Mouse (Mus musculus) embryo, embryonic 10 days (tissue): ENCODE measurements around the gene Nfix.
A peak's percentile ranks its signal among the peaks of the same experiment; 100 is the strongest.
"Not testable (repeated sequence)": the region's sequence is repeated elsewhere in the genome, so short reads cannot be mapped to it uniquely, and the experiment has no call there.

Experiments used
- DNase-seq: peaks from one replicate; pipeline ENCODE4 v3.0.0-alpha.2; 2015; ENCODE audit warnings: low spot score

Nfix gene

GRCm38 (mm10) chr8:84832759-84833742 lies 32.9 kb upstream of the Nfix start:
- no peak for DNase-seq

- DNase-seq, result peak; percentile 78
Observed at GRCm38 (mm10) chr8:84832034-84832717, 32.0 kb upstream of the Nfix start.

- DNase-seq, result no peak
Observed at GRCm38 (mm10) chr8:84831490-84831889, 31.3 kb upstream of the Nfix start, which contains the start of gene Gadd45gip1. Gene Gadd45gip1 (plus strand): TSS chr8:84831522.

- DNase-seq, result not testable (repeated sequence)
Observed at GRCm38 (mm10) chr8:84826518-84826917, 26.4 kb upstream of the Nfix start.

GRCm38 (mm10) chr8:84825636-84826035 lies 25.5 kb upstream of the Nfix start:
- no peak for DNase-seq

- peak; percentile 88 for DNase-seq
Observed at GRCm38 (mm10) chr8:84823653-84824052, 23.5 kb upstream of the Nfix start.

GRCm38 (mm10) chr8:84822723-84823122 lies 22.6 kb upstream of the Nfix start, which contains the start of gene Dand5:
Gene Dand5 (minus strand): TSS chr8:84822823.
- no peak for DNase-seq

- DNase-seq, result no peak
Observed at GRCm38 (mm10) chr8:84816117-84816516, 16.0 kb upstream of the Nfix start.

GRCm38 (mm10) chr8:84815547-84815946 lies 15.4 kb upstream of the Nfix start:
- peak; percentile 91 for DNase-seq

GRCm38 (mm10) chr8:84814555-84815441 lies 14.7 kb upstream of the Nfix start:
- no peak for DNase-seq

GRCm38 (mm10) chr8:84814240-84814554 lies 14.1 kb upstream of the Nfix start:
- DNase-seq, result no peak

GRCm38 (mm10) chr8:84813830-84814229 lies 13.7 kb upstream of the Nfix start:
- DNase-seq, result no peak

- DNase-seq, result peak; percentile 80
Observed at GRCm38 (mm10) chr8:84813059-84813458, 12.9 kb upstream of the Nfix start.

- DNase-seq, result no peak
Observed at GRCm38 (mm10) chr8:84811303-84811702, 11.2 kb upstream of the Nfix start.

- DNase-seq, result peak; percentile 78
Observed at GRCm38 (mm10) chr8:84810896-84811295, 10.8 kb upstream of the Nfix start.

GRCm38 (mm10) chr8:84809941-84810280 lies 9.8 kb upstream of the Nfix start:
- DNase-seq, result no peak

GRCm38 (mm10) chr8:84809109-84809940 lies 9.2 kb upstream of the Nfix start:
- DNase-seq, result no peak

GRCm38 (mm10) chr8:84806031-84806430 lies 5.9 kb upstream of the Nfix start:
- DNase-seq, result no peak

GRCm38 (mm10) chr8:84799136-84799931 lies 810 bp downstream of the Nfix start:
- DNase-seq, result peak; percentile 63

GRCm38 (mm10) chr8:84798446-84799135 lies 1.6 kb downstream of the Nfix start:
- DNase-seq, result no peak
